Mouse (Mus musculus) hindbrain, embryonic 16.5 days (tissue): ENCODE measurements around the gene Oas1c. TPM values are rescaled to one million over a fixed set of nuclear protein-coding genes. Genes with fewer than 3 reads are reported as not detected.

Experiments
- ATAC-seq: fragments of 200-750 bp; cut with Nextera tagmentation; 2 replicates; pipeline ENCODE4 v1.8.0; 2017; ENCODE audit warnings: moderate TSS enrichment, moderate library complexity
- H3K27ac ChIP-seq: fragments of 300-500 bp; sonication (generic); 2 replicates; pipeline ENCODE4 v1.5.1; 2014; ENCODE audit warnings: low read depth, mild to moderate bottlenecking, control low read depth, low read length, moderate library complexity
- H3K27me3 ChIP-seq: fragments of 300-500 bp; sonication (generic); replicated peaks from 2 replicates; pipeline ENCODE4 v1.6.1; 2014; ENCODE audit warnings: low read length; ENCODE audit not compliant: control insufficient read depth, insufficient read depth
- H3K36me3 ChIP-seq: fragments of 300-500 bp; sonication (generic); 2 replicates; pipeline ENCODE4 v1.6.1; 2014; ENCODE audit warnings: mild to moderate bottlenecking, low read length, moderate library complexity, mixed read lengths; ENCODE audit not compliant: control insufficient read depth, insufficient read depth
- H3K4me1 ChIP-seq: fragments of 300-500 bp; sonication (generic); 2 replicates; pipeline ENCODE4 v1.6.1; 2014; ENCODE audit warnings: low read depth, low read length; ENCODE audit not compliant: control insufficient read depth, insufficient read depth
- H3K4me2 ChIP-seq: fragments of 300-500 bp; sonication (generic); 2 replicates; pipeline ENCODE4 v1.6.1; 2014; ENCODE audit warnings: mild to moderate bottlenecking, low read length, control low read depth, moderate library complexity
- H3K4me3 ChIP-seq: fragments of 300-500 bp; sonication (generic); 2 replicates; pipeline ENCODE4 v1.5.1; 2014; ENCODE audit warnings: mild to moderate bottlenecking, low read length, control low read depth, moderate library complexity
- H3K9ac ChIP-seq: fragments of 300-500 bp; sonication (generic); 2 replicates; pipeline ENCODE4 v1.6.1; 2014; ENCODE audit warnings: low read depth, mild to moderate bottlenecking, control low read depth, low read length, moderate library complexity
- H3K9me3 ChIP-seq: fragments of 300-500 bp; sonication (generic); 2 replicates; pipeline ENCODE4 v1.6.1; 2014; ENCODE audit warnings: mild to moderate bottlenecking, low read length, moderate library complexity; ENCODE audit not compliant: control insufficient read depth
- WGBS: fragments of 180-500 bp; shearing (Covaris S2); extraction: QIAGEN DNeasy Blood & Tissue Kit; methylation state at CpG from one replicate; pipeline ENCODE4 v1.1.7; 2014; 5-methylcytosine and 5-hydroxymethylcytosine counted together
- microRNA-seq: library from miRNA; unstranded; fragments of <30 nt; microRNA quantifications from one replicate; pipeline ENCODE4, GENCODE M21; 2017
- polyA plus RNA-seq: library from polyadenylated mRNA; unstranded; fragments of >200 nt; fragmentation: Nextera tagmentation; extraction: Ambion mirVana; gene quantifications from 2 replicates; pipeline ENCODE4 v1.2.1, GENCODE M21; 2015

Gene Oas1c
- polyA plus RNA-seq, 1 experiment from 2014 or later: 0.65 TPM

DNA sequence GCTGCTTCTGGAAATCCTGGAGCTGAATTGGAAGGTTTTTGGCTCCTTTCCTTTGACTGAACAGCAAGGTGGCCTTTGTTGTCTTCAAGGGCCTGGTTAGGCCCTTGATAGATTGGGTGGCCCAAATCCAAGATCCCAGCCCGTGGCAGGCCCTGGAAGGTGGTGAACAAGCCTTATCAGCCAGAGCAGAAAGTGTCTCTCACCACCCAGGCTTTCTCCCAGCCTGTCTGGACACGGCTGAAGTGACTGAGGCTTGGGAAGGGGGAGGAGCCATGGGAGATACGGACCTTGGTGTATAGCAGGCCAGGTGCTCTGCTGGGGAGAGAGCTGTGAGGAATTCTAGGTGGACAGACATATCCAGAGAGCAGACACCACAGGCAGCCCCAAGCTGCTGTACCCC, 42.9 kb downstream of the Oas1c start:
- WGBS: 63% methylated on average over 3 of the region's 3 CpGs
- Histone ChIP-seq H3K27me3 (no peaks in the 10 kb centered on the region; the same call in 1 of the 2 replicates), H3K9ac (no peak overlapping the region), H3K4me3 (no peak overlapping the region), H3K9me3 (no peaks in the 10 kb centered on the region), H3K4me2 (no peak overlapping the region), H3K27ac (no peak overlapping the region), H3K36me3 (no peaks in the 10 kb centered on the region), H3K4me1 (no peaks in the 10 kb centered on the region)
- no peak for ATAC-seq

DNA sequence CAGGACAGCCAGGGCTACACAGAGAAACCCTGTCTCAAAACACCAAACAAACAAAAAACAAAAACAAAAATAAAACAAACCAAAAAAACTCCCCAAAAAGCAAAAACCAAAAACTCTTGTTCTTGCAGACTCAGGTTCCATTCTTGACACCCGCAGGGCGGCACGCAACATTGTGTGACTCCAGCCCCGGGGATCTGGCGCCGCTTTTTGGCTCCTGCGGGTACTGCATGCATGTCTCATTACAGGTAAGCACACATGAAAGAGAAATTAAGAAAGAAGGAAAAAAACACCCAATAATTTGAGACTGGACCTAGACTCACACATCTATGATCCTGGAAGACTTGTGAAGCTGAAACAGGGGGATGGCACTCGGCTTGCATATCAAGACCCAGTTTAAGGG, 47.3 kb downstream of the Oas1c start:
- ATAC-seq: no peak
- Histone ChIP-seq H3K9ac (no peak overlapping the region), H3K4me3 (no peak overlapping the region), H3K9me3 (no peaks in the 10 kb centered on the region), H3K36me3 (no peaks in the 10 kb centered on the region), H3K27me3 (no peaks in the 10 kb centered on the region), H3K27ac (no peak overlapping the region), H3K4me2 (no peak overlapping the region), H3K4me1 (no peaks in the 10 kb centered on the region)
- 72% methylated on average over 8 of the region's 8 CpGs for WGBS

DNA sequence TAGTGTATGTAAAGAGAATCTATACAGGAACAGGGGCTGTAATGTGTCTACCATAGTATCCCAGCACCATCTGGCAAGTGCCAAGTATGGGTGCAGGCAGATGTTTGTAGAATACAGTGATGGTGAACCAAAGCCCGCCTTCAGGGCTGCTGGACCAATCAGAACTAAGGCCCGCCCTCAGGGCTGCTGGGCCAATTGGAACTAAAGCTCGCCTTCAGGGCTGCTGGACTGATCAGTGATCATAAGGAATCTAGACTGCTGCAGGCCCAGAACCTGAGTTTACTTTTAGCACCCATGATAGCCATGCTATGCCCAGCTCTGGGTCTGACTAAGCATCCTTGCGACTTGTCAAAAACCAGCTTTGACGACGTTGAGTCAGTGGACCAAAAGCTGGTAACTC, 50.4 kb downstream of the Oas1c start:
- 0 out of 2 replicates have a peak, but pooled peaks have one; percentile 37 for ATAC-seq
- no peaks in the 10 kb centered on the region for H3K9me3 ChIP-seq
- no peaks in the 10 kb centered on the region for H3K4me1 ChIP-seq
- no peaks in the 10 kb centered on the region for H3K27me3 ChIP-seq
- H3K4me2 ChIP-seq: no peak overlapping the region
- H3K4me3 ChIP-seq: no peak overlapping the region
- no peak overlapping the region; the same call in 1 of the 2 replicates for H3K9ac ChIP-seq
- 26% methylated on average over 6 of the region's 6 CpGs for WGBS
- H3K36me3 ChIP-seq: no peaks in the 10 kb centered on the region
- H3K27ac ChIP-seq: no peak overlapping the region

DNA sequence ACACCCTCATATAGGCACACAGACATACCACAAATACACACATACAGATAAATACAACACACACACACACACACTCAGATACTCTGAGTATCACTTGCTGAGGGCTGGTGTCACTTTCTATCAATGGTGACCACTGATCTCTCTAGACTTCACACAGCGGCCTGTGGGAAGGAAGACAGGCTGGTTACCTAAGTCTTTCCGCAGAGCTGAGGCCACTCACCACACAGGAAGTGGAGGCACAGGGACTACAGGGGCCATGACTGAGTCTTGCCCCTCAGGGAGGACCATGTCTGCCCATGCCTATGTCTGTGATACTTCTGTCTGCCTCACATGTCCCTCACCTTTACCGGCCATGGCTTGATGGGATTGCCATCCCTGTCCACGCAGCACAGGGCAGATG, 58.1 kb downstream of the Oas1c start:
- no peak overlapping the region for H3K27ac ChIP-seq
- H3K27me3 ChIP-seq: 0 out of 2 replicates have a peak, but pooled peaks cover 2% of the 10 kb centered on the region
- no peak overlapping the region for H3K9ac ChIP-seq
- H3K9me3 ChIP-seq: no peaks in the 10 kb centered on the region
- no peak for ATAC-seq
- 85% methylated on average over 4 of the region's 4 CpGs for WGBS
- no peaks in the 10 kb centered on the region for H3K36me3 ChIP-seq
- no peak overlapping the region for H3K4me3 ChIP-seq
- no peak overlapping the region for H3K4me2 ChIP-seq
- no peaks in the 10 kb centered on the region for H3K4me1 ChIP-seq

DNA sequence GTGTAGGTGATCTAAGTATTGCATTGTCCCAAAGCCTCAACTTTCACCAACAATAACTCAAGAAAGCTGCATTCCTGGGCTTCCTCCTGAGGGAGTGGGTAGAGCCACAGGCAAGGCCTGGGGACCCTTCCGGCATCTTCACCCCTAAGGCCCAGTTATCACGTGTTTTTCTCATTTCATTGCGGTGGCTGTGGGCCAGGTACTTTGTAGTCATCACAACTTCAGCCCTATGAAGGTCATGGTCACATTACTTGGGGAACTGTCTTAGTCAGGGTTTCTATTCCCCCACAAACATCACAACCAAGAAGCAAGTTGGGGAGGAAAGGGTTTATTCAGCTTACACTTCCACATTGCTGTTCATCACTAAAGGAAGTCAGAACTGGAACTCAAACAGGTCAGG, 59.5 kb downstream of the Oas1c start:
- no peak overlapping the region for H3K4me3 ChIP-seq
- 85% methylated on average over 3 of the region's 3 CpGs for WGBS
- no peak for ATAC-seq
- no peaks in the 10 kb centered on the region for H3K4me1 ChIP-seq
- H3K4me2 ChIP-seq: no peak overlapping the region
- H3K27ac ChIP-seq: no peak overlapping the region
- H3K36me3 ChIP-seq: no peaks in the 10 kb centered on the region
- H3K9ac ChIP-seq: no peak overlapping the region
- H3K27me3 ChIP-seq: 0 out of 2 replicates have a peak, but pooled peaks cover 2% of the 10 kb centered on the region
- H3K9me3 ChIP-seq: no peaks in the 10 kb centered on the region

DNA sequence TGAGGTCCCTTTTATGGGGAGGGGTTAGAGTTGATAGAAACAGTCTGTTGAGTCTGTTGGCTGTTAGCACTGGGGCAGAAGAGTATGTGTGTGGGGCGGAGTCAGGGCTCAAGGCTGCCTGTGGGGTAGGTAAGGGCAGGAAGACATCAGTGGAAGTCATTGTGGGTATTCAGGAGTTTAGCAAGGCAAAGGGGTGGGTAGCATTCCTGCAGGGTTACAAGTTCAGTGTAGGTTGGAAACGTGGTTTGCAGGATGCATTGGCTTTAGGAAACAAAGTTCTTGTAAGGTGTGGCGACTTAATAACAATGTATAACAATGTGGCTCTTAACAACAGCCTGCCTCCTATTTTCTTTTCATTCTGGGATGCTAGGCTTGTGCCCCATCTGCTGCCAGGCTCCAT, 61.1 kb downstream of the Oas1c start:
- Histone ChIP-seq H3K4me2 (no peak overlapping the region), H3K27ac (no peak overlapping the region), H3K4me1 (peaks cover 2% of the 10 kb centered on the region; the same call in 1 of the 2 replicates), H3K4me3 (no peak overlapping the region), H3K36me3 (no peaks in the 10 kb centered on the region), H3K9ac (no peak overlapping the region), H3K9me3 (no peaks in the 10 kb centered on the region), H3K27me3 (0 out of 2 replicates have a peak, but pooled peaks cover 2% of the 10 kb centered on the region)
- ATAC-seq: no peak
- WGBS: 73% methylated on average over 3 of the region's 3 CpGs

Small RNA genes within 50 kb of the gene (microRNA-seq; reads per million reads assigned to microRNA genes)
- gene Gm22907: not detected

Other genes with a start within 250 kb of the Oas1c start
- gene Tpcn1, start 223.8 kb downstream of the Oas1c start, polyA plus RNA-seq: 15.1 and 17.4 TPM in 2 replicates
- gene Iqcd, start 223.5 kb downstream of the Oas1c start, polyA plus RNA-seq: 2.0 and 2.4 TPM in 2 replicates
- gene Rita1, start 199.9 kb downstream of the Oas1c start, polyA plus RNA-seq: 29.3 and 33.7 TPM in 2 replicates
- 38.4 and 42.0 TPM in 2 replicates for gene Ddx54, start 199.8 kb downstream of the Oas1c start, polyA plus RNA-seq
- 0.51 and 0.92 TPM in 2 replicates for gene Cfap73, start 178.3 kb downstream of the Oas1c start, polyA plus RNA-seq
- gene Rasal1, start 163.7 kb downstream of the Oas1c start, polyA plus RNA-seq: 0.61 and 1.9 TPM in 2 replicates
- 44.8 and 46.6 TPM in 2 replicates for gene Dtx1, start 100.6 kb downstream of the Oas1c start, polyA plus RNA-seq
- 0.19 and 0.43 TPM in 2 replicates for gene Oas2, start 62.7 kb downstream of the Oas1c start, polyA plus RNA-seq
- gene Oas3, start 34.9 kb downstream of the Oas1c start, polyA plus RNA-seq: 0.66 and 0.96 TPM in 2 replicates
- 0.19 and 0.86 TPM in 2 replicates for gene Oas1e, start 17.0 kb downstream of the Oas1c start, polyA plus RNA-seq
- not detected in 2 replicates for gene Oas1f, start 34.9 kb upstream of the Oas1c start, polyA plus RNA-seq
- gene Oas1h, start 48.9 kb upstream of the Oas1c start, polyA plus RNA-seq: not detected in 2 replicates
- 0.24 TPM in 1 of 2 replicates, not detected in the other for gene Oas1g, start 75.1 kb upstream of the Oas1c start, polyA plus RNA-seq
- gene Oas1a, start 95.0 kb upstream of the Oas1c start, polyA plus RNA-seq: 0.62 and 1.3 TPM in 2 replicates
- 0.12 and 0.18 TPM in 2 replicates for gene Oas1d, start 102.0 kb upstream of the Oas1c start, polyA plus RNA-seq
- 35.2 and 35.7 TPM in 2 replicates for gene Rph3a, start 197.6 kb upstream of the Oas1c start, polyA plus RNA-seq